Mouse (Mus musculus) stomach, postnatal 0 days (tissue): ENCODE data around the gene Dctn2.

Experiments used
- CTCF ChIP-seq: IDR thresholded peaks from 2 replicates; pipeline ENCODE4 v1.5.1; 2016; ENCODE audit warnings: antibody characterized with exemption, low read depth, mild to moderate bottlenecking, moderate library complexity
- EP300 ChIP-seq: optimal IDR thresholded peaks from 2 replicates; pipeline ENCODE3; 2016; ENCODE audit warnings: antibody characterized with exemption

- no peak for TF ChIP-seq CTCF
- no peak for TF ChIP-seq EP300
Measured at GRCm38 (mm10) chr10:127322669-127323068, 56.5 kb downstream of the Dctn2 start.
